Mouse (Mus musculus): ENCODE results near the gene Pfkfb4. TPM values are rescaled to one million over a fixed set of nuclear protein-coding genes. Genes with fewer than 3 reads are reported as not detected.

Gene Pfkfb4
- polyA plus RNA-seq, 1 experiment, result not detected

DNA sequence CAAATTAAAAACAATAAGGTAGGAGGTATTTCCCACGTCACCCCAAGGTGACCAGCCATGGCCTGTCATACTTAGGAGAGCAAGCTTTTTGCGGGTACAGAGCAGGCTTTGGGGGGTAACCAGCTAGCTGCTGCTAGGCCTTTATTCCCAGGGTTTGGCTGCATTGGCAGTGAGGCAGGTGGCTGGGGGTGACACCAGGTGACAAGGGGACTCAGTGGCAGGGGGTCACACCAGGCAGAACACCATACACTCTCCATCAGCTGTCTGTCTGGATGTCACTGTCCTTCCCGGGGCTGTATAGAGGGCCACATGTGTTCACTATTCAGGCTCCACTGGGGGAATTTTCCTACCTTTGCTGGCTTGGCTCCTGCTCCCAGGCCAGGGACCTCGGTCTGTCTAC, 65.3 kb downstream of the Pfkfb4 start:
- TF ChIP-seq POLR2A (IDR thresholded peaks at IDR 0.05; ENCODE audit: insufficient read depth, low read depth, low read length) (no peak), CTCF (IDR thresholded peaks at IDR 0.05; ENCODE audit: insufficient read depth, low read depth, low read length) (no peak)
- no peak overlapping the region for H3K4me3 ChIP-seq (ENCODE audit: insufficient read depth, low read depth, low read length)
- H3K4me1 ChIP-seq (ENCODE audit: control insufficient read depth, insufficient read depth, low read length), result peaks cover 48% of the 10 kb centered on the region
- H3K27ac ChIP-seq (ENCODE audit: insufficient read depth, low read depth, low read length), result no peak overlapping the region
- 87% methylated on average over 4 of the region's 4 CpGs for WGBS

- TF ChIP-seq CTCF (IDR thresholded peaks at IDR 0.05; ENCODE audit: insufficient read depth, low read depth, low read length) (no peak), POLR2A (IDR thresholded peaks at IDR 0.05; ENCODE audit: insufficient read depth, low read depth, low read length) (no peak)
- no peak overlapping the region for H3K27ac ChIP-seq (ENCODE audit: insufficient read depth, low read depth, low read length)
- WGBS, result 53% methylated on average over 5 of the region's 5 CpGs
- H3K4me3 ChIP-seq (ENCODE audit: insufficient read depth, low read depth, low read length), result no peak overlapping the region
- H3K4me1 ChIP-seq (ENCODE audit: control insufficient read depth, insufficient read depth, low read length), result peaks cover 48% of the 10 kb centered on the region
These were observed 66.0 kb downstream of the Pfkfb4 start for GRCm38 (mm10) chr9:109057543-109057942.

- 0 out of 2 replicates have a peak overlapping the region, but pooled peaks have one; percentile 48 for H3K4me3 ChIP-seq (ENCODE audit: insufficient read depth, low read depth, low read length)
These were observed 66.6 kb downstream of the Pfkfb4 start for GRCm38 (mm10) chr9:109058006-109058765.

GRCm38 (mm10) chr9:109059136-109059903, 67.7 kb downstream of the Pfkfb4 start, which contains the start of gene Trex1:
TSS of gene Trex1 (minus strand) at chr9:109059734.
- TF ChIP-seq CTCF (IDR thresholded peaks at IDR 0.05; ENCODE audit: insufficient read depth, low read depth, low read length) (peak; percentile 92), POLR2A (IDR thresholded peaks at IDR 0.05; ENCODE audit: insufficient read depth, low read depth, low read length) (no peak)
- WGBS, result 2% methylated on average over 15 of the region's 15 CpGs

More at GRCm38 (mm10) chr9:109058006-109058765, 66.6 kb downstream of the Pfkfb4 start:
- H3K4me1 ChIP-seq (ENCODE audit: control insufficient read depth, insufficient read depth, low read length), result peaks cover 48% of the 10 kb centered on the region
- H3K27ac ChIP-seq (ENCODE audit: insufficient read depth, low read depth, low read length), result peak overlapping the region; percentile 65; the same call in 1 of the 2 replicates
- TF ChIP-seq POLR2A (IDR thresholded peaks at IDR 0.05; ENCODE audit: insufficient read depth, low read depth, low read length) (no peak), CTCF (IDR thresholded peaks at IDR 0.05; ENCODE audit: insufficient read depth, low read depth, low read length) (no peak)
- WGBS, result 89% methylated on average over 19 of the region's 19 CpGs

DNA sequence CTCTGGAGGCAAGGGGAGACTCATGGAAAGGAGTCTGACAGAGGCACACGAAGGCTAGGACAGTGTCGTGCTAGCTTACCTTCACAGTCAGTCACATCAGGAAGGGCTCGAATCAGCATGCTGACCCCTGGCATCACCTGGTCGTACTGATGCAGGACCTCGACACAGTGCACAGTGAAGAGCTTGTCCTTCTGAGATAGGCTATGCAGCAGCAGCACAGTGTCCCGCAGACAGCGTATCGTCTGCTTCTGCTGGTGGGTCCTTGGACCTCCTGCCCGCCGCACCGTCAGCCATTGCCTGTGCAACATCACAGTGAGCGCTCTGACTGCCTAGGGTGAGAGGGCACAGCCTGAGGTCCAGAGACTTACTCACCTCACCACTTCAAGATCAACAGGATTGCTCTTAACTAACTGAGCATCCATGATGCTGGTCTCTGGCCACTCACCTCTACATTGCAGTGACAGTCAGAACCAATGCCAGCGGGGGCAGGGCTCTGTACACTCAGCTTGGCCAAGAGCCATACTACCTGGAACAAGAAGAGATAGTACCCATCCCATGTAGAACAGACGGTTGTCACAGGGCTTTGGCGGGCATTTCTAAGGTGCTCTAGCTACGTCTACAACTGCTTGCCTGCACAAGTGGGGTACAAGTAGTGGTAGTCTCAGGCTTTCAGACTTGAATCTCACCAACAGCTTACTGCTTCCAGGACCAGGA, 68.8 kb downstream of the Pfkfb4 start:
- no peak for TF ChIP-seq POLR2A (IDR thresholded peaks at IDR 0.05; ENCODE audit: insufficient read depth, low read depth, low read length)
- TF ChIP-seq CTCF (IDR thresholded peaks at IDR 0.05; ENCODE audit: insufficient read depth, low read depth, low read length), result no peak
- no peak overlapping the region for H3K4me3 ChIP-seq (ENCODE audit: insufficient read depth, low read depth, low read length)
- H3K27ac ChIP-seq (ENCODE audit: insufficient read depth, low read depth, low read length), result peak overlapping the region; percentile 63
- peaks cover 39% of the 10 kb centered on the region for H3K4me1 ChIP-seq (ENCODE audit: control insufficient read depth, insufficient read depth, low read length)
- WGBS, result 89% methylated on average over 16 of the region's 16 CpGs

More at GRCm38 (mm10) chr9:109059136-109059903, 67.7 kb downstream of the Pfkfb4 start, which contains the start of gene Trex1:
- Histone ChIP-seq H3K4me3 (ENCODE audit: insufficient read depth, low read depth, low read length) (peak within 1 kb of the TSS; percentile 48), H3K4me1 (ENCODE audit: control insufficient read depth, insufficient read depth, low read length) (peaks cover 47% of the 10 kb centered on the region), H3K27ac (ENCODE audit: insufficient read depth, low read depth, low read length) (peak within 1 kb of the TSS; percentile 65)

DNA sequence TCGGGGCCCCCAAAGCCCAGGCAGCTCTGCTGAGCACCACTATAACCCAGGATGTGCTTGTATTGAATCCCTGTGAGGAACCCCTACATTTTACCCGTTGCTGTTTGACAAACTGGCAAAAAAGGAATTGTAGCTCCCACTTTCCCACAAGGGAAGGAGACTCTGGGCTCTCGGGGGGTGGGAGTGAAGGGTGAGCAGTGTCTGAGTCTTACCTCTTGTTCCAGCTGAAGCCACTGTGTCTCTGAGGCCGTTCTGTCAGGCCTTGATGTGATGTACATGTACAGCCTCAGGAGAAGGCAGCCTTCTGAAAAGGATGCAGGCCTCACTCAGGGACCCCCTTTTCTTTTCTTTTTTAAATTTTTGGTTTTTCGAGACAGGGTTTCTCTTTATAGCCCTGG, 69.3 kb downstream of the Pfkfb4 start:
- WGBS, result 87% methylated on average over 5 of the region's 5 CpGs
- Histone ChIP-seq H3K27ac (ENCODE audit: insufficient read depth, low read depth, low read length) (no peak overlapping the region), H3K4me1 (ENCODE audit: control insufficient read depth, insufficient read depth, low read length) (peaks cover 34% of the 10 kb centered on the region), H3K4me3 (ENCODE audit: insufficient read depth, low read depth, low read length) (no peak overlapping the region)
- TF ChIP-seq POLR2A (IDR thresholded peaks at IDR 0.05; ENCODE audit: insufficient read depth, low read depth, low read length), result no peak
- no peak for TF ChIP-seq CTCF (IDR thresholded peaks at IDR 0.05; ENCODE audit: insufficient read depth, low read depth, low read length)

DNA sequence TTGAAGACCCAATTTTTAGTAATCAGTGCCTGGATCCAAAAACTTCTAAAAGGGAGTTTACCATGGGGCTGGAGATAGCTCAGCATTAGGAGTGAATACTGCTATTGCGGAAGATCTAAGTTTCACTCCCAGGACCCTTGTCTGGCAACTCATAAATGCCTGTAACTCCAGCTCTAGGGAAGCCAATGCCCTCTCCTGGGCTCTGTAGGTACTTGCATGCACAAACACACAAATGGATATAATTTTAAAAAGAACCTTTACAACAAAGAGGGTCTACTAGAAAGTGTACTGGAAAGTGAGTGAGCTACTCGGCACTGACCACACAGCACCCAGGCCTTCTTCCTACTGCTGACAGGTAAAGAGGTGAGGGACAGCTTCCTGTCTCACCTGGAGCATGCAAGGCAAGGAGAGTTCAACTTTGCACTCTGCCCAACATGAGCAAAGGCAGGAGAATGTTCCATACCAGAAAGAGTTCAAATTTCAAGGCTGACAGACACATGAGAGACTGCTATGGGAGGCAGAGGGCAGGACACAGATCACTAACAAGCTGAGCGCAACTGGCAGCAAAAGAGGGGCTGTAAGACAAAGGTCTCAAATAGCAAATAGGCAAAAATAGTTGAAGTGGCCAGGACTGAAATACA, 76.6 kb downstream of the Pfkfb4 start:
- Histone ChIP-seq H3K27ac (ENCODE audit: insufficient read depth, low read depth, low read length) (no peak overlapping the region), H3K4me3 (ENCODE audit: insufficient read depth, low read depth, low read length) (no peak overlapping the region), H3K4me1 (ENCODE audit: control insufficient read depth, insufficient read depth, low read length) (peaks cover 2% of the 10 kb centered on the region)
- no peak for TF ChIP-seq POLR2A (IDR thresholded peaks at IDR 0.05; ENCODE audit: insufficient read depth, low read depth, low read length)
- TF ChIP-seq CTCF (IDR thresholded peaks at IDR 0.05; ENCODE audit: insufficient read depth, low read depth, low read length), result no peak
- 91% methylated on average over 3 of the region's 3 CpGs for WGBS

Measured in olfactory bulb, adult 2 months (tissue).